Mouse (Mus musculus) cerebellum, postnatal 25 days (tissue): Measurements from ENCODE around the gene Rgs6.

Experiments
- DNase-seq, 2 experiments: peaks; one replicate each; pipeline ENCODE4 v3.0.0; 2021; ENCODE audit warnings: mixed read lengths in 2 of 2

Rgs6 gene

GRCm38 (mm10) chr12:83142507-83142906 is 554.4 kb downstream of the Rgs6 start:
- no peak for DNase-seq

DNA sequence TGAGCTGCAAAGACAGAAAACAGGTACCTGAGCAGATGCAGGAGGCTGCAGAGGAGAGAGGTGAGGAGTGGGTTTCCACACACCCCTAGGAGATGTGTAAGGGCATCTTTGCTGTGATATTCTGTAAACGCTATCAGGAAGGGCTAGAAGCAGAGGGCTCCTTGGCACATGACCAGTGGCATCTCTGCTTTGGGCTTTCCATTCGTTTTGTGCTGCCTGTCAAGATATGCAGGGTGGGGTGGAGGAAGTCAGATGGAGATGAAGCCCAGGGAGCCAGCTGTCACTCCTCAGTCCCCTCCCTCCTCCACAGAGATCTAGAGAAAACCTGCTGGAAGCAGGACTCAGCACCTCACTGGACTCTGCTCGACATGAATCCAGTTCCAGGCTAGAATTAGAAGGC is 555.0 kb downstream of the Rgs6 start:
- peak; percentile 81 to 89 for DNase-seq

GRCm38 (mm10) chr12:83143574-83143973 is 555.5 kb downstream of the Rgs6 start:
- peak in 1 of 2 experiments; percentile 58 for DNase-seq

DNA sequence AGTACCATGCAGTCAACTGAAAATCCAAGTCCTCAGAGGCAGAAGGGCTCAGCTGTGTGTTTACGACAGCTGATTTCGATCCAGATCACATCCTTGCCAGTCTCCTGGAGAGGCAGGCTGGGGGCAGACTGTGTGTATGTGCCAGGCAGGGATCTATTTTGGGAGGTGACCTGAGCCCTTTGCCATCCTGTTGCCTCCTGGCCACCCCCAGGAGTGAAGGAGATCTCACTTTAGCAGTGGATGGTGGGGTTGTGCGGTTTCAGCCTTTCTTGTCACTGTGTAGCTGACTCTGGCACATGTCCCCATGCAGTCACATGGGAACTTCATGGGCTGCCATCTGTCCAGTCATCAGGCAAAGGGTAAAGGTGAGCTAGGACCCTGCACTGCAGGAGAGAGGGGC is 557.0 kb downstream of the Rgs6 start:
- DNase-seq = peak; percentile 51 to 55

DNA sequence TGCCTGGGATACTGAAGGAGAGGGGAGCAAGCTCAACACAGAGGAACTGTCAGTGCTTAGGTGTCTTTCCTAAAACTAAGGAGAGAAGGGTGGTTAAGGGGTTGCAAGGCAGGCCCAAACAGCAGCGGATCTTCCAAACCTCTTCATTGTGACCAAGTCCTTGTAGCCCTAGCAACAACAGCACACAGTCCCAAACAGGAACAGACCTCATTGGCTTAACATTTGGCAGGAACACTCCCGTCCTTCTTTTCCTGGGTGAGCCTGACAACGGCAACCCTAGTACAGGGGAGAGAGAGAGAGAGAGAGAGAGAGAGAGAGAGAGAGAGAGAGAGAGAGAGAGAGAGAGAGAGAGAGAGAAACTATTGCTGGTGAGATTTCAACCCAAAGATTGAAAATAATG is 557.8 kb downstream of the Rgs6 start:
- DNase-seq = no peak

GRCm38 (mm10) chr12:83146917-83147316 is 558.8 kb downstream of the Rgs6 start:
- no peak for DNase-seq

DNA sequence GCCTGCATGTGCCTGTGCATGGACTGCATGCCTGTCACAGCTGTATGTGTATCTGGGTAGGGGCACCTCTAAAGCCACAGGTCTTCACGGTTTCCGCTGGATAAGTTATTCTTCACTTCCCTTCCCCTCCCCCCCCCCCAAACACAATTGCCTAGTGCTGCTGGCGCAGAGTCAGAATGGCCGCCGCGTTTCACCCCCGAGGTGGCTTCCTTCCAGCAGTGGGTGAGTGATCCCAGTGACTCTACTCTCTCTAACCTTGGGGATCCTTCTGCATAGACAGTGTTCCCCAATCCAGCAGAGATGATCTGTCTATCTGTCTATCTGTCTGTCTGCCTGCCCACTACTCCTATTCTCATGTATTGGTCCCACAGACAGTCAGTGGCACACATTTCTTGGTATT is 561.9 kb downstream of the Rgs6 start:
- DNase-seq = peak in 1 of 2 experiments; percentile 47

- no peak for DNase-seq
Observed at GRCm38 (mm10) chr12:83150813-83151212, 562.7 kb downstream of the Rgs6 start.

GRCm38 (mm10) chr12:83151474-83151873 is 563.4 kb downstream of the Rgs6 start:
- peak; percentile 65 to 73 for DNase-seq

GRCm38 (mm10) chr12:83160211-83160610 is 572.1 kb downstream of the Rgs6 start:
- DNase-seq = peak; percentile 50 to 63

GRCm38 (mm10) chr12:83160700-83161099 is 572.6 kb downstream of the Rgs6 start:
- peak; percentile 79 to 82 for DNase-seq

GRCm38 (mm10) chr12:83163721-83164120 is 575.6 kb downstream of the Rgs6 start:
- DNase-seq = no peak

- no peak for DNase-seq
Observed at GRCm38 (mm10) chr12:83165058-83165457, 577.0 kb downstream of the Rgs6 start.

GRCm38 (mm10) chr12:83168310-83168709 is 580.2 kb downstream of the Rgs6 start:
- DNase-seq = no peak

DNA sequence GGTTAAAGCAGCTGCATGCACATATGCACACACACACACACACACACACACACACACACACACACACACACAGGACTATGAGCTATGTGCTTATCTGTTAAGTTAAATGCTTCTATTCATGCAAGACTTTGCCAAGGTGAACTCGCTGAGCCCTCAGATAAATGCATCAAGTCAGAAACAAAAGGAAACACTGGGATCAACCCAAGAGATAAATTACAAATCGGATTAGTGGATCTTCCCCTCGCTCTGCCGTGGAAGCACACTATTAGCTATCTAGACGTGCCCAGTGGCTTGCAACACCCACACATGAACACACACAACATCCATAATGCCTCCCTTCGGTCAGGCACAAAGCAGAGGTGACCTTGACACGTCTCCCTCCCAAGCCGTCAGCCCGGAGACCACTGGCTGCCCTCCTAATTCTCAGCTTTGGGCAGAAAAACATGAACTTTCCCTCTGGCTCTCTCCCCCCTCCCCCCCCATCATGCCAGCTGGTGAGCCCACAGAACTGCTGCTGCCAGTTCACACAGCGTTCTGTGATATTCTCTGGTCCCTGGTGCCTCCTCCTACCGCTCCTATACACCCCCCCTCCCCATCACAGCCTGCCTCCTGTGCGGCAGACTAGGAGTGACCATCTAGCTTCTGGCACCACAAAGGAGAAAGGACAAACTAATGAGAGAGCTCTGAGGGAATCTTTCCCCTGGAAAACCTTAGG is 581.6 kb downstream of the Rgs6 start:
- DNase-seq = peak in 1 of 2 experiments; percentile 53

DNA sequence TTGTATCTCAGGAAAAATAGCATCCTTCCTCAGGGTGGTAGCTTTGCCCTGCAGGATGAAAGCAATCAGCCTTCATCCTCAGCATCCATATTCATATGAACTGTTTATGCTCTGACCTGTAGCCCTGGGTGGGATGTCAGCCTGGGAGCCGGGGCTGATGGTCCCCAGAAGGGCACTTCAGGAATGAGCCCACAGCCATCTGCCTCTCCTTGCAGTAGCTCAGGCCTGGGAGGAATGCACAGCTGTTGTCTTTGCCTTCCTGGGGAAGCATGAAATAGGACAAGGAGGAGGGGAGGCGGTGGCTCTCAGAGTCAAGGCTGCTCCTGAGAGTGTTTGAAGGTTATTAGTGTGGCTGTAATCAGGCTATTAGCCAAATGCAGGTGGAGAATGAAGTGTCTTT is 590.7 kb downstream of the Rgs6 start:
- peak in 1 of 2 experiments; percentile 53 for DNase-seq

- DNase-seq = no peak
Observed at GRCm38 (mm10) chr12:83179860-83180259, 591.8 kb downstream of the Rgs6 start.

GRCm38 (mm10) chr12:83180561-83180960 is 592.5 kb downstream of the Rgs6 start:
- peak; percentile 94 to 96 for DNase-seq

- DNase-seq = no peak
Observed at GRCm38 (mm10) chr12:83201674-83202073, 613.6 kb downstream of the Rgs6 start.

GRCm38 (mm10) chr12:83204361-83204760 is 616.3 kb downstream of the Rgs6 start:
- peak; percentile 80 to 89 for DNase-seq

GRCm38 (mm10) chr12:83206866-83207265 is 618.8 kb downstream of the Rgs6 start:
- DNase-seq = peak; percentile 42 to 55

DNA sequence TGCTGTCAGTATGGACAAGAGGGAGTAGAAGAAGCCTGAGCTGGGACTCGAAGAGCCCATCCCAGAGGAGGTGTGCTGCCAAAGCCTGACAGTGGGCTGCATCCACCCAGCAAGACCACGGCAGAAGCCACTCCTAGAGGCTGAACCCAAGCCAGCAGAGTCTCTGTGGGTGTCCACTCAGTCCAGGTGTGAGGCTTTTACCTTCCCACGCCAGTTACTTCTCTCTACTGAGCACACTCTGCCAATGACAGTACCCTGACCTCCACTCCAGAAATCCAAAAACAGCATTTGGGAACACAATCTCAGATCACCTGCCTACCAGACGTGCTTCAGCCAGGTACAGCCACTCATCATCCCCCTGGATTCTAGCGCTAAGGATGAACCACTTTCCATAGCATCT is 619.4 kb downstream of the Rgs6 start:
- DNase-seq = peak; percentile 65 to 71

- peak; percentile 88 for DNase-seq
Observed at GRCm38 (mm10) chr12:83208011-83208410, 619.9 kb downstream of the Rgs6 start.

DNA sequence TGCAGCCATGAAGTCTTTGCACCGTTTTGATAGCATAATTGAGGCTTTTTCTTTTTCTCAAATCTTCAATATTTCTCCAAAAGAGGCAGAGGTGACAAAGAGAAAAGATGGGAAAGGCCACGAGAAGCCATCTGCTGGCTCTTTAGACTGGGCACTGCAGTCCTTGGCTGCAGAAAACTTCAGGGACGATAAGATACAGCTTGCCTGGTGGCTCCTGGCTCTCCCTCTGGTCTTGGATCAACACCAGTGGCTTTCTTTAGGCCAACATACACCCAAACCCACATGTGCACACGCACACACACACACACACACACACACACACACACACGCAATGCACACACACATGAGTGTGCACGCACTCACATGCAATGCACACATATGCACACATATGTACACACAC is 620.7 kb downstream of the Rgs6 start:
- peak; percentile 45 to 50 for DNase-seq

GRCm38 (mm10) chr12:83209461-83209860 is 621.4 kb downstream of the Rgs6 start:
- DNase-seq = peak; percentile 66 to 73
